Mouse (Mus musculus) spleen, postnatal 14 days (tissue): Measurements from ENCODE around the gene Hspd1.
"Not testable (repeated sequence)": the region's sequence is repeated elsewhere in the genome, so short reads cannot be mapped to it uniquely, and the experiment has no call there.

ENCODE experiments used
- DNase-seq, 2 experiments: peaks; one replicate each; pipeline ENCODE4 v3.0.0; 2021 to 2022; ENCODE audit warnings: low spot score in 2 of 2

The Hspd1 gene

GRCm38 (mm10) chr1:55087401-55087904, 590 bp downstream of the Hspd1 start:
- DNase-seq, result no peak

DNA sequence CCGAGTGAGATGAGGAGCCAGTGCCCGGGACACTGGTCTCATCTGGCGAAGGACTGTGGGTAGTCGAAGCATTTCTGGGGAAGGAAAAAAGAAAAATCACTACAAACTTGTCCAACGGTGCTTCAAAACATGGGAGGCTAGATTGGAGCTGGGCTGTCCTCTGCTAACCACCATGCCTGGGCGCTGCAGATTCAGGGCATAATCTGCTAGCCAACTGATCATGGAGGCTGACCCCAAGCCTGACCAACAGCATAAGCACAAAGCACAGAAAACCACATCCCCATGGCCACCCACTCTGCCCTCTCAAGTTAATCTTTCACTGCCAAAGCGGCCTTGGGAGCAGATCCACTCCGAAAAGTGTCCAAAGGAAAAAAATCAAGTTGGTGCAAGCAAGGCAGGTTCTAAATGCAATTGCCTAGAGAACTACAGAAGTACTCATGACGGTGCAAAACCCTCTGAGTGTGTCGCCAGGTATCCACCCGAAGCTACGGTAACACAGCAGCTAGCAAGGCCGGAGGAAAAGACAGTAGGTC, 1.1 kb downstream of the Hspd1 start:
- no peak for DNase-seq

- DNase-seq, result no peak
Measured at GRCm38 (mm10) chr1:55085781-55086366, 2.2 kb downstream of the Hspd1 start.

GRCm38 (mm10) chr1:55082106-55082505, 5.9 kb downstream of the Hspd1 start:
- no peak for DNase-seq

- DNase-seq, result no peak
Measured at GRCm38 (mm10) chr1:55079677-55080076, 8.4 kb downstream of the Hspd1 start.

- no peak for DNase-seq
Measured at GRCm38 (mm10) chr1:55076849-55077516, 11.1 kb downstream of the Hspd1 start.

DNA sequence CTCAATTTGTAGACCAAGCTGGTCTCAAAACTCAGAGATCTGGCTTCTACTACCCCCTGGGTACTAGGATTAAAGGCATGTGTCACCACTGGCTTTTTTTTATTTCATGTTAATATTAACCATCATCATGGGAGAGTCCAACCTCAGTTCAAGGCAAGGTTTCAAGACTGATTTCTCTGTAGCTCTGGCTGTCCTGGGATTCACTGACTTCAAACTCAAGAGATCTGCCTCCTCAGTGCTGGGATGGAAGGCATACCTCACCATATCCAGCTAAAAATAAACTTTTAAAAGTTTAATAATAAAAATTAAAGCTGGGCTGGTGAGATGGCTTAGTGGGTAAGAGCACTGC, 11.7 kb downstream of the Hspd1 start:
- DNase-seq, result no peak

GRCm38 (mm10) chr1:55075652-55076394, 12.2 kb downstream of the Hspd1 start:
- no peak for DNase-seq

- no peak for DNase-seq
Measured at GRCm38 (mm10) chr1:55074757-55075156, 13.3 kb downstream of the Hspd1 start.

- DNase-seq, result not testable (repeated sequence)
Measured at GRCm38 (mm10) chr1:55072328-55072727, 15.7 kb downstream of the Hspd1 start.

- no peak for DNase-seq
Measured at GRCm38 (mm10) chr1:55061772-55062171, 26.3 kb downstream of the Hspd1 start.

DNA sequence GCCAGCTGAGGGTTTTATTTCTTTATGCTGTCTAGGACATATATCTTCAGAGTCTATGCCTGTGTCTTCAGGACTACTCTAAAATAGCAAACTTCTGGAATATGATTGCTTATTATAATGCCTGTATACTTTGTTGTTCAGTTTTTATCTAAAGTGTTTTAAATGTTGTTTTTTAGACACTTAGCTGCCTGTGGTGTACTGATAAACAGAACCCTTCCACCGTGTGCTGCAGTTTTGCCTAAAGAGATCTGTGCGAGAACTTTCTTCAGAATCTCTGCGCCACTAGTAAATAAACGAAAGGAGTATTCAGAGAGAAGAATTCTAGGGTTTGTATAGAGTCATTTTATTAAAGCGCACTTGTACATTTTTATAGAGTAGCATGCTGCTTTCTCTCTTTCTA, 26.9 kb downstream of the Hspd1 start:
- no peak for DNase-seq

- DNase-seq, result not testable (repeated sequence)
Measured at GRCm38 (mm10) chr1:55058383-55058782, 29.7 kb downstream of the Hspd1 start.

- DNase-seq, result no peak
Measured at GRCm38 (mm10) chr1:55055322-55056115, 32.5 kb downstream of the Hspd1 start.

- DNase-seq, result no peak
Measured at GRCm38 (mm10) chr1:55053596-55053995, 34.4 kb downstream of the Hspd1 start.

DNA sequence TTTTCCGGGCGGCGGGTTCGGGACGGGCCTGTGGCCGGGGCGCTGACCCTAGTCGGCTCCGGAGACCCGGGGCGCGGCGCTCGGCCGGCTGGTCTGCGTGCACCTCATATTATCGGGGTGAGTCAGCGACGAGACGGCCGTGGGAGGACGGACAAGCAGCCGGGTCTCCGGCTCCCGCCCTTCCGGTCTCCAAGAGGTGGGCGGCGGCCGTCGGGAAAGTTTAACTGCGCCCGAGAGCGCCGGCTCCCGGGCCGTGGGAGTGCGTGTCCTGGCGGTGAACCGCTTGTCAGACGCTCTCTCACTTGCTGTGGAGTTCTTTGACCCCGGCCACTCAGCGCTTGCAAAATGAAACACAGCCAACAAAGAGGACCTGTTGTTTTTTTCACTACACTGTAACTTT, 35.0 kb downstream of the Hspd1 start:
- peak; percentile 55 to 65 for DNase-seq

DNA sequence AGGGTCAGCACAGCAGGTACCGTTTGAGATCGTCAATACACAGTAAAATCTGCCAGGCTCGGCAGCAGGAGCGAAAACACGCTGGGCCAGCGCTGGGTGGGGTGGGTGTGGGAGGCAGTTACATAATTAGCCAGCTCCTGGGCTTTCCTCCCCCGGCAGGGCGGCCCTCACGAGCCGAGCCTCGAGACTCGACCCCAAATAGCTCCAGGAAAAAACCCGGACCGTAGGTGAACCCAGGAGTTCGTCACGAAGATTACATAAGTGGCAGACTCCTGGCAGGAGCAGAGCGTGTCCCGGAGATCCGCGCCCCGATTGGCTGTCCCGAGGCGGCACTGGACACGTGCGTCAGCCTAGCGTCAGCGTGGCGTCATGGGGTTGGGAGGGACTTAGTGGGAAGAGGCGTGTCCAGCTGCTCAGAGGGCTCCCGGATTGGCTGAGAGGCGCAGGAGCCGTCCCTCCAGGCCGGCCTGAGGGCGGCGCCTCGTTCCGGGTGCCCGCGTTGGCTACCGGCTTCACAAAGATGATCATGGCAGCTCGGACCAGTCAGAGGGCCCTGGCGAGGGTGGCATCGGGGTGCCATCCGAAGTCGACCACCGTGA, 35.6 kb downstream of the Hspd1 start, which contains the start of gene Coq10b:
Gene Coq10b, plus strand, starts transcription at position 416 of the 599 bp plus-strand sequence.
- peak; percentile 97 to 99 for DNase-seq

GRCm38 (mm10) chr1:55051671-55052070, 36.4 kb downstream of the Hspd1 start:
- DNase-seq, result no peak

- no peak for DNase-seq
Measured at GRCm38 (mm10) chr1:55048841-55049587, 39.0 kb downstream of the Hspd1 start.

DNA sequence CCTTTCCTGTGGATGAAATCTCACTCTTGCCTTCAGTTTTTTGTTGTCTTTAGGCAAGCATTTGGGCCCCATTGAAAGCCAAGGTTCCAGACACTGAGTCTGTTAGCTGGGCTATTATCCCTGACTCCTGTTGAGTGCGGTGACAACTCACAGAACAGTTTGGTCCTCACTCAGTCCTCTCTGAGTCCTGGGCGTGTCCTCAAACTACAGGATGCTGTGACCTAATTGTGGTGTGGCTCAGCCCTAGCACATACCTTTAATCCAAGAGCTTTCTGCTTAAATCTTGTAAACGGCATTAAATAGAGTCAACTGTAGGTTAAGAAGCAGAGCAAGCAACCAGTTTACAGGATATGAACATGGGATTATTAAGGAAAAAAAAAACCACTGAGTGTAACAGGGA, 44.9 kb downstream of the Hspd1 start:
- no peak for DNase-seq

- DNase-seq, result no peak
Measured at GRCm38 (mm10) chr1:55042246-55042645, 45.8 kb downstream of the Hspd1 start.
